Mouse (Mus musculus) lung, postnatal 0 days (tissue): ENCODE results near the gene Rpl39.

Experiments used
- CTCF ChIP-seq: IDR thresholded peaks from 2 replicates; pipeline ENCODE4 v1.5.1; 2016; ENCODE audit warnings: antibody characterized with exemption, mild to moderate bottlenecking
- EP300 ChIP-seq: IDR thresholded peaks from 2 replicates; pipeline ENCODE4 v1.6.1; 2016; ENCODE audit warnings: antibody characterized with exemption, mild to moderate bottlenecking, control low read depth

GRCm38 (mm10) chrX:37110881-37111193 is 25.6 kb upstream of the Rpl39 start:
- TF ChIP-seq EP300 (no peak), CTCF (no peak)
